Mouse (Mus musculus): ENCODE results near the gene 1700092M07Rik.
A peak's percentile ranks its signal among the peaks of the same experiment; 100 is the strongest.
"Not testable (repeated sequence)": the region's sequence is repeated elsewhere in the genome, so short reads cannot be mapped to it uniquely, and the experiment has no call there.

DNA sequence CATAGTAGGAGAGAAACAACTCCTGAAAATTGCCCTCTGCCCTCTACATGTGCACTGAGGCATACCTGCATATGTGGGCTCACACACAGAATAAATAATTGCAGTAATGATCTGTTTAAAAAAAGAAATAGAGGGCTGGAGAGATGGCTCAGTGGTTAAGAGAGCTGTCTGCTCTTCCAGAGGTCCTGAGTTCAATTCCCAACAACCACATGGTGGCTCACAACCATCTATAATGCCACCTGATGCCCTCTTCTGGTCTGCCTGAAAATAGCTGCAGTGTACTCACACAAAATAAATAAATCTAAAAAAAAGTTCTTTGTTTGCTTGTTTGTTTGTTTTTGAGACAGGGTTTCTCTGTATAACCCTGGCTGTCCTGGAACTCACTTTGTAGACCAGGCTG is 21.5 kb upstream of the 1700092M07Rik start:
- TF ChIP-seq EP300 (optimal IDR thresholded peaks at IDR 0.05), result not testable (repeated sequence)
- TF ChIP-seq CTCF (IDR thresholded peaks at IDR 0.05; ENCODE audit: low read depth), result peak; percentile 40

All from stomach, postnatal 0 days (tissue).